Mouse (Mus musculus): Measurements from ENCODE around the gene Cd59a. TPM values are rescaled to one million over a fixed set of nuclear protein-coding genes. Genes with fewer than 3 reads are reported as not detected.
"Not testable (repeated sequence)": the region's sequence is repeated elsewhere in the genome, so short reads cannot be mapped to it uniquely, and the experiment has no call there.

Gene Cd59a
- polyA plus RNA-seq, 1 experiment from 2014 or later = 17.8 TPM

DNA sequence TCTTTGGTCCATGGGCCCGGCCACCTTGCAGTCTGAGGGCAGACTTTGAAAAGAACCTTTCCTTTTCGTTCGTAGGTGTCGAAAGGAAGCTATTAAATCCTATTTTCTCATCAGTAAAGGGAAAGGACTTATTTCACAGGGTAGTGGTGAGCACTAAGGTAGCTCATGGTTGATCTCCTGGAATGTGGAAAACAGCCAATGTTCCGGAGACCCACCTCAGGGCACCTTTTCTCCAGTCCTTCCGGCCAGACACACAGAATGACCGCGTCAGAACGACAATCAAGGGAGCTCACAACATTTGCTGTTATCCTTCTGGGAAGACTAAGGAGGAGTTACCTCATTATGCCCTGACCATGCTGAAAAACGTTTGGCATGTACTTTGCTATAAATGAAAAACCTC lies 655 bp downstream of the Cd59a start:
- ATAC-seq (ENCODE audit: insufficient read depth) (peak; percentile 6; the same call in 1 of the 2 replicates), DNase-seq (no peak)
- peak overlapping the region; percentile 84 for H3K27ac ChIP-seq (ENCODE audit: low read depth)
- H3K36me3 ChIP-seq (ENCODE audit: insufficient read depth) = no peaks in the 10 kb centered on the region
- H3K9ac ChIP-seq = peak overlapping the region; percentile 58
- 0 out of 2 replicates have a peak, but pooled peaks cover 6% of the 10 kb centered on the region for H3K4me1 ChIP-seq (ENCODE audit: insufficient read depth)
- no peak for TF ChIP-seq CTCF (IDR thresholded peaks at IDR 0.05; ENCODE audit: low read depth)
- WGBS = 40% methylated on average over 10 of the region's 10 CpGs
- no peaks in the 10 kb centered on the region for H3K9me3 ChIP-seq (ENCODE audit: low read depth, low read length)
- no peaks in the 10 kb centered on the region for H3K27me3 ChIP-seq (ENCODE audit: insufficient read depth, low read length)
- H3K4me2 ChIP-seq = peak overlapping the region; percentile 80
- peak overlapping the region; percentile 50 for H3K4me3 ChIP-seq (ENCODE audit: low read depth, low read length)

DNA sequence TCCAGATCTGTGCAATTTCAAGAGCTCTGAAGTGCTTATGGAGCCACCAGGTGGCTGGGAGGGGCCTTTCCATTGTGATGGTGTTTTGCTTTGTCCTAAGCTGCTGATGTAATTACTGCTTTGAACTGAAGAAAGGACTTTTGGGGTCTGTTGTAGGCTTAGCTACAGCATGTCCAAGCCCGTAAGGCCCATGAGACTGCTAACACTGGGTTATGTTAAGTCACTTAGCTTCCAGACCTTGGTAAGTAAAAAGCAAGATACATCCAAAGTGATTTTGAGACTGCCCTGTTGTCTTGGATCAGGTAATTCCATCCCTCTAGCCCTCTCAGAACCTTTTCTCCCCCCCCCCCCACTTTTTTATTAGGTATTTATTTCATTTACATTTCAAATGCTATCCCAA lies 1.2 kb downstream of the Cd59a start:
- DNase-seq; H3K9ac ChIP-seq; H3K36me3 ChIP-seq (ENCODE audit: insufficient read depth); H3K27me3 ChIP-seq (ENCODE audit: insufficient read depth, low read length); ATAC-seq (ENCODE audit: insufficient read depth); H3K4me1 ChIP-seq (ENCODE audit: insufficient read depth); H3K27ac ChIP-seq (ENCODE audit: low read depth); H3K9me3 ChIP-seq (ENCODE audit: low read depth, low read length): not testable (repeated sequence)
- Histone ChIP-seq H3K4me2 (peak overlapping the region; percentile 80), H3K4me3 (ENCODE audit: low read depth, low read length) (peak overlapping the region; percentile 50; the same call in 1 of the 2 replicates)
- 86% methylated on average over 1 of the region's 1 CpGs for WGBS

GRCm38 (mm10) chr2:104097396-104097795 lies 1.8 kb downstream of the Cd59a start:
- H3K27ac ChIP-seq (ENCODE audit: low read depth); H3K9me3 ChIP-seq (ENCODE audit: low read depth, low read length); H3K36me3 ChIP-seq (ENCODE audit: insufficient read depth); H3K4me1 ChIP-seq (ENCODE audit: insufficient read depth); ATAC-seq (ENCODE audit: insufficient read depth); H3K27me3 ChIP-seq (ENCODE audit: insufficient read depth, low read length); DNase-seq; H3K9ac ChIP-seq; H3K4me3 ChIP-seq (ENCODE audit: low read depth, low read length): not testable (repeated sequence)
- 0 out of 2 replicates have a peak overlapping the region, but pooled peaks have one; percentile 10 for H3K4me2 ChIP-seq
- WGBS = 91% methylated on average over 4 of the region's 4 CpGs

GRCm38 (mm10) chr2:104098529-104099230 lies 3.1 kb downstream of the Cd59a start:
- H3K27me3 ChIP-seq (ENCODE audit: insufficient read depth, low read length) = no peaks in the 10 kb centered on the region
- H3K36me3 ChIP-seq (ENCODE audit: insufficient read depth) = no peaks in the 10 kb centered on the region
- no peak for TF ChIP-seq CTCF (IDR thresholded peaks at IDR 0.05; ENCODE audit: low read depth)
- no peaks in the 10 kb centered on the region for H3K9me3 ChIP-seq (ENCODE audit: low read depth, low read length)
- peak overlapping the region; percentile 5; the same call in 1 of the 2 replicates for H3K4me2 ChIP-seq
- H3K4me3 ChIP-seq (ENCODE audit: low read depth, low read length) = no peak overlapping the region
- WGBS = 10% methylated on average over 3 of the region's 3 CpGs
- H3K9ac ChIP-seq = no peak overlapping the region
- ATAC-seq (ENCODE audit: insufficient read depth) (no peak; the same call in 1 of the 2 replicates), DNase-seq (no peak)
- H3K4me1 ChIP-seq (ENCODE audit: insufficient read depth) = 0 out of 2 replicates have a peak, but pooled peaks cover 6% of the 10 kb centered on the region
- H3K27ac ChIP-seq (ENCODE audit: low read depth) = peak overlapping the region; percentile 36; the same call in 1 of the 2 replicates

DNA sequence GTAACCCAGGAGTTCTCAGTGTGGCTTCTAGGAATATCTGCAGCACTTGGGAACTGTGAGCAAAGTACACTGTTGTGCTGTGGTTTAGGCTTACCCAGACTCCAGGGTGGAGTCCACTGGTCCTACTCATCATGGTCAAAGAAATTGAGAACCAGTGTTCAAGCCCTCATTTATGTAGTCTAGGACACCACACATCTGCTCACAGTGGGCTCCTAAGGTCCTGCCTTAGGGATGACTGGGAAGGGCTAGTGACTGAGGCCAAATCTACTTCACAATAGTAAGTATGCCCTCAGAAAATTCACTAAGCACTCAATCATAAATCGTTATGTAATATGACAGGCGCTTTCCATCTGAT lies 3.6 kb downstream of the Cd59a start:
- no peak overlapping the region for H3K27ac ChIP-seq (ENCODE audit: low read depth)
- no peak overlapping the region for H3K4me3 ChIP-seq (ENCODE audit: low read depth, low read length)
- H3K4me1 ChIP-seq (ENCODE audit: insufficient read depth) = 0 out of 2 replicates have a peak, but pooled peaks cover 6% of the 10 kb centered on the region
- H3K36me3 ChIP-seq (ENCODE audit: insufficient read depth) = no peaks in the 10 kb centered on the region
- 90% methylated on average over 2 of the region's 2 CpGs for WGBS
- H3K4me2 ChIP-seq = no peak overlapping the region
- H3K9ac ChIP-seq = no peak overlapping the region
- H3K27me3 ChIP-seq (ENCODE audit: insufficient read depth, low read length) = no peaks in the 10 kb centered on the region
- no peak for TF ChIP-seq CTCF (IDR thresholded peaks at IDR 0.05; ENCODE audit: low read depth)
- no peak for DNase-seq
- ATAC-seq (ENCODE audit: insufficient read depth) = no peak
- H3K9me3 ChIP-seq (ENCODE audit: low read depth, low read length) = no peaks in the 10 kb centered on the region

- no peaks in the 10 kb centered on the region for H3K27me3 ChIP-seq (ENCODE audit: insufficient read depth, low read length)
- 42% methylated on average over 1 of the region's 1 CpGs for WGBS
- no peak for ATAC-seq (ENCODE audit: insufficient read depth)
- H3K9ac ChIP-seq = no peak overlapping the region
- no peak overlapping the region for H3K4me2 ChIP-seq
- no peaks in the 10 kb centered on the region for H3K36me3 ChIP-seq (ENCODE audit: insufficient read depth)
- H3K27ac ChIP-seq (ENCODE audit: low read depth) = no peak overlapping the region
- no peak overlapping the region for H3K4me3 ChIP-seq (ENCODE audit: low read depth, low read length)
- DNase-seq = no peak
- H3K4me1 ChIP-seq (ENCODE audit: insufficient read depth) = 0 out of 2 replicates have a peak, but pooled peaks cover 6% of the 10 kb centered on the region
- H3K9me3 ChIP-seq (ENCODE audit: low read depth, low read length) = no peaks in the 10 kb centered on the region
- TF ChIP-seq CTCF (IDR thresholded peaks at IDR 0.05; ENCODE audit: low read depth) = no peak
Observed at GRCm38 (mm10) chr2:104099946-104100345, 4.3 kb downstream of the Cd59a start.

DNA sequence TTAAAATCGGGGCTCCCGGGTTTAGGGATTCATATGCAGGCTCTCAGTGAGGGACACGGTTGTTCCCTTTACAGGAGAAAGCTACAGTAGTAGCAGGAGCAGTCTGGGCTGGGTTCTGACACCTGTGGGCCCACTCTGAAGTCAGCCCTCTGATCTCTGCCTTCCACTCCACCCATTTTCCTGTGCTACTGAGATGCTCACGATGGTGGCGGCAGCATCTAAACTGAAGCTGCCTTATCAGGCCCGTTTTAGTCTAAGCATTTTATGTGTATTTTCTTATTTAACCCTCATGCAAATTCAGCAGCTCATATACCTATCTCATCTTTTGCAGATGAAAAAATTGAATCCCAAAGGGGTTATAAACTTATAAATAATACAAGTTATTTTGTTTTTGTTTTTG lies 9.2 kb downstream of the Cd59a start:
- no peak for DNase-seq
- no peaks in the 10 kb centered on the region for H3K27me3 ChIP-seq (ENCODE audit: insufficient read depth, low read length)
- ATAC-seq (ENCODE audit: insufficient read depth) = no peak
- H3K4me2 ChIP-seq = no peak overlapping the region
- H3K9ac ChIP-seq = no peak overlapping the region
- no peak for TF ChIP-seq CTCF (IDR thresholded peaks at IDR 0.05; ENCODE audit: low read depth)
- H3K36me3 ChIP-seq (ENCODE audit: insufficient read depth) = no peaks in the 10 kb centered on the region
- WGBS = 79% methylated on average over 6 of the region's 6 CpGs
- H3K27ac ChIP-seq (ENCODE audit: low read depth) = no peak overlapping the region
- no peaks in the 10 kb centered on the region for H3K4me1 ChIP-seq (ENCODE audit: insufficient read depth)
- H3K9me3 ChIP-seq (ENCODE audit: low read depth, low read length) = no peaks in the 10 kb centered on the region
- no peak overlapping the region for H3K4me3 ChIP-seq (ENCODE audit: low read depth, low read length)

DNA sequence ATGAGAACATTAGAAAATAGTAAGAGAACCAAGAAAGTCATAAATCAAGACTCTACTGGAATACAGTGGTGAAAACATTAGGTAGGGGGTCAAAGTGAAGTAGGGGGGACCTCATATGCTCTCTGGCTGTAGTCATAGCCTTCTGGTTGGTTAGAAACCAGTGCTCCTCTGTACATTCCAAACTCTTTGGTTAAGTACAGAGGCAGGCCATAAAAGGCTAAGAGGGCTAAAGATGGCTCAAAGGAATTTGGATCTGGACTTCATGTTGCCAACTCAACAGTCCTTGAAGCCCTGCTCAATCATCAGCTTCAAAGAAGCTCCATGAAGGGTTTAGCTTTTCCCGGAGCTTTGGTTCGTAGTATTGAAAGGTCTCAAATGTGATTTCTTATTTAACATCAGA lies 13.4 kb downstream of the Cd59a start:
- H3K27ac ChIP-seq (ENCODE audit: low read depth); DNase-seq; H3K9ac ChIP-seq; ATAC-seq (ENCODE audit: insufficient read depth); H3K4me1 ChIP-seq (ENCODE audit: insufficient read depth); H3K27me3 ChIP-seq (ENCODE audit: insufficient read depth, low read length); H3K9me3 ChIP-seq (ENCODE audit: low read depth, low read length); H3K4me3 ChIP-seq (ENCODE audit: low read depth, low read length); H3K36me3 ChIP-seq (ENCODE audit: insufficient read depth); H3K4me2 ChIP-seq: not testable (repeated sequence)
- 78% methylated on average over 2 of the region's 2 CpGs for WGBS
